Mouse (Mus musculus): ENCODE results near the gene Fbxo7.

- TF ChIP-seq GATA1 (IDR thresholded peaks at IDR 0.05; ENCODE audit: borderline replicate concordance, low read length) (no peak), FLI1 (IDR thresholded peaks at IDR 0.05; ENCODE audit: low read length) (no peak)
Measured at GRCm38 (mm10) chr10:86022474-86022816, 673 bp downstream of the Fbxo7 start.

Data from megakaryocyte, embryonic 14.5 days (primary cell).